Mouse (Mus musculus) lung, adult 2 months (tissue): ENCODE results near the gene Ptp4a2.

Experiments
- CTCF ChIP-seq: fragments of 200-500 bp; IDR thresholded peaks from 2 replicates; pipeline ENCODE4 v1.5.1; 2011; ENCODE audit warnings: mild to moderate bottlenecking, low read length, control low read depth; ENCODE audit not compliant: insufficient read depth
- POLR2A ChIP-seq: fragments of 200-500 bp; IDR thresholded peaks from 2 replicates; pipeline ENCODE4 v1.6.1; 2011; ENCODE audit warnings: low read depth, mild to moderate bottlenecking, control low read depth, low read length, borderline replicate concordance; ENCODE audit errors: extremely low read depth

- TF ChIP-seq CTCF (peak; percentile 40; the same call in 1 of the 2 replicates), POLR2A (no peak)
These were observed 25.8 kb upstream of the Ptp4a2 start for GRCm38 (mm10) chr4:129785178-129785577.
